Mouse (Mus musculus) CH12.LX (cell line): ENCODE data around the gene Olfr1499.

ENCODE experiments used
- CTCF ChIP-seq, 2 experiments: IDR thresholded peaks in 1 of 2; conservative IDR thresholded peaks in 1 of 2; 2 replicates each; pipeline ENCODE4 v1.5.1; 2011 to 2012; ENCODE audit warnings: low read depth in 2 of 2, low read length in 2 of 2, improper control_type of control experiment in 1 of 2, inconsistent platforms in 1 of 2, mild to moderate bottlenecking in 1 of 2, moderate library complexity in 1 of 2
- HCFC1 ChIP-seq: IDR thresholded peaks from 2 replicates; pipeline ENCODE4 v1.6.1; 2012; ENCODE audit warnings: low read depth, mild to moderate bottlenecking, inconsistent platforms, low read length, improper control_type of control experiment
- MAZ ChIP-seq: IDR thresholded peaks from 2 replicates; pipeline ENCODE4 v1.6.1; 2012; ENCODE audit warnings: low read depth, mild to moderate bottlenecking, inconsistent platforms, low read length, improper control_type of control experiment, moderate library complexity
- NRF1 ChIP-seq: IDR thresholded peaks from 2 replicates; pipeline ENCODE4 v1.6.1; 2014; ENCODE audit warnings: low read depth, mild to moderate bottlenecking, inconsistent platforms, low read length, improper control_type of control experiment, moderate library complexity
- POLR2A ChIP-seq: IDR thresholded peaks from 2 replicates; pipeline ENCODE4 v1.6.1; 2011; ENCODE audit warnings: low read depth, mild to moderate bottlenecking, improper control_type of control experiment, low read length
- UBTF ChIP-seq: IDR thresholded peaks from 2 replicates; pipeline ENCODE4 v1.6.1; 2012; ENCODE audit warnings: low read depth, mild to moderate bottlenecking, inconsistent platforms, low read length, improper control_type of control experiment, moderate library complexity
- ZC3H11A ChIP-seq: IDR thresholded peaks from 2 replicates; pipeline ENCODE4 v1.6.1; 2012; ENCODE audit warnings: low read depth, mild to moderate bottlenecking, inconsistent platforms, low read length, improper control_type of control experiment

DNA sequence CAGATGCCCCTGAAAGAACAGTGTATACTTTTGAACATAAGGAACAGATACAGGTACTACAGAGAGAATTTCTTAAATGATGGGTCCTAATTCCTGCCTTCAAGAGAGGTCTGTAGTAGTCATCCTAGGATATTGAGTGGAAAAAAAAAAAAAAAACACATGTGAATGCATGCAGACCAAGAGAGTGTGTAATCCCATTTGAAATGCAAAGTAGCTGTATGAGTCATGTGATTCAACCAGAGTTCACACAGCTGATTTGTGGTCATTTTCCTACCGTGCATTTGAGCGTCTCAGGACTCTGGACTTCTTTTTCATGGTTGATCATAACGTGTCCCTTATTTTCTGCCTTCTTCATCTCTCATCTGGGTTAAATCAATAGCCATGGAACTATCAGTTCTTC lies 9.2 kb upstream of the Olfr1499 start:
- TF ChIP-seq ZC3H11A (no peak), MAZ (no peak), POLR2A (no peak), NRF1 (no peak), UBTF (no peak), CTCF (conservative IDR thresholded peaks at IDR 0.05 in 1 of 2, IDR thresholded peaks at IDR 0.05 in 1 of 2; ENCODE audit: low read depth in 2 of 2, low read length in 2 of 2) (no peak), HCFC1 (no peak)
